Mouse (Mus musculus) T-cell, adult 2 months (primary cell): Measurements from ENCODE around the gene Tmem243.
"Not testable (repeated sequence)": the region's sequence is repeated elsewhere in the genome, so short reads cannot be mapped to it uniquely, and the experiment has no call there.

Source experiments
- DNase-seq: peaks from one replicate; pipeline ENCODE4 v3.0.0; 2022; ENCODE audit warnings: low spot score

Gene Tmem243

GRCm38 (mm10) chr5:9107296-9108089 is 7.0 kb downstream of the Tmem243 start:
- peak; percentile 27 for DNase-seq

GRCm38 (mm10) chr5:9108490-9108889 is 8.0 kb downstream of the Tmem243 start:
- DNase-seq, result no peak

GRCm38 (mm10) chr5:9109582-9109981 is 9.1 kb downstream of the Tmem243 start:
- DNase-seq, result peak; percentile 48

- DNase-seq, result no peak
Measured at GRCm38 (mm10) chr5:9111285-9111684, 10.8 kb downstream of the Tmem243 start.

- DNase-seq, result peak; percentile 76
Measured at GRCm38 (mm10) chr5:9111759-9112158, 11.3 kb downstream of the Tmem243 start.

- DNase-seq, result no peak
Measured at GRCm38 (mm10) chr5:9114162-9114561, 13.7 kb downstream of the Tmem243 start.

- no peak for DNase-seq
Measured at GRCm38 (mm10) chr5:9124134-9124533, 23.7 kb downstream of the Tmem243 start.

GRCm38 (mm10) chr5:9128566-9128965 is 28.1 kb downstream of the Tmem243 start:
- DNase-seq, result no peak

- DNase-seq, result no peak
Measured at GRCm38 (mm10) chr5:9131786-9132185, 31.3 kb downstream of the Tmem243 start.

GRCm38 (mm10) chr5:9135588-9135987 is 35.1 kb downstream of the Tmem243 start:
- DNase-seq, result no peak

GRCm38 (mm10) chr5:9140724-9141123 is 40.3 kb downstream of the Tmem243 start:
- no peak for DNase-seq

GRCm38 (mm10) chr5:9142376-9142775 is 41.9 kb downstream of the Tmem243 start:
- no peak for DNase-seq

GRCm38 (mm10) chr5:9149273-9149850 is 48.9 kb downstream of the Tmem243 start:
- DNase-seq, result no peak

- DNase-seq, result no peak
Measured at GRCm38 (mm10) chr5:9156746-9157145, 56.3 kb downstream of the Tmem243 start.

GRCm38 (mm10) chr5:9157336-9157735 is 56.9 kb downstream of the Tmem243 start:
- DNase-seq, result no peak

GRCm38 (mm10) chr5:9160831-9161455 is 60.5 kb downstream of the Tmem243 start:
- no peak for DNase-seq

- peak; percentile 87 for DNase-seq
Measured at GRCm38 (mm10) chr5:9161456-9162041, 61.1 kb downstream of the Tmem243 start, which contains the start of gene Dmtf1. Gene Dmtf1 (minus strand): TSS chr5:9161776.

GRCm38 (mm10) chr5:9162088-9162487 is 61.6 kb downstream of the Tmem243 start:
- DNase-seq, result peak; percentile 1

- DNase-seq, result no peak
Measured at GRCm38 (mm10) chr5:9163411-9163810, 62.9 kb downstream of the Tmem243 start.

GRCm38 (mm10) chr5:9165151-9165550 is 64.7 kb downstream of the Tmem243 start:
- not testable (repeated sequence) for DNase-seq

- DNase-seq, result no peak
Measured at GRCm38 (mm10) chr5:9166366-9166765, 65.9 kb downstream of the Tmem243 start.

- not testable (repeated sequence) for DNase-seq
Measured at GRCm38 (mm10) chr5:9169328-9170005, 69.0 kb downstream of the Tmem243 start.
